ENCODE assay signal across 8 mouse cellular contexts in genomic region chr2:130398091-130398490, GRCm38 (mm10). TPM values are rescaled to one million over a fixed set of nuclear protein-coding genes. Genes with fewer than 3 reads are reported as not detected.
A peak's percentile ranks its signal among the peaks of the same experiment; 100 is the strongest.
DNase-seq lines count a peak whose midpoint lies in the region; ATAC-seq and TF ChIP-seq lines count a peak whose summit lies in the region.

No protein-coding gene starts in this region.

- H3K9me3 ChIP-seq in intestine, postnatal 0 days (ENCODE audit: control insufficient read depth) = no peaks in the 10 kb centered on the region
- H3K9me3 ChIP-seq in midbrain, embryonic 13.5 days = no peaks in the 10 kb centered on the region

- H3K27me3 ChIP-seq in intestine, postnatal 0 days (replicated peaks; ENCODE audit: control insufficient read depth, insufficient read depth, low read length) = peaks cover 8% of the 10 kb centered on the region; the same call in 1 of the 2 replicates
- H3K27me3 ChIP-seq in midbrain, embryonic 13.5 days = peaks cover 33% of the 10 kb centered on the region

- H3K36me3 ChIP-seq in intestine, postnatal 0 days (ENCODE audit: control insufficient read depth, insufficient read depth) = no peaks in the 10 kb centered on the region; the same call in 1 of the 2 replicates
- peaks cover 3% of the 10 kb centered on the region for H3K36me3 ChIP-seq in midbrain, embryonic 13.5 days

- intact Hi-C loops in gastrocnemius, adult 2 months (cut with DNase I) = no loop called here
- intact Hi-C loops in left cerebral cortex, postnatal 10 days (cut with DNase I) = no loop called here

- H3K27ac ChIP-seq in gastrocnemius, adult 2 months = no peak overlapping the region
- H3K27ac ChIP-seq in intestine, postnatal 0 days (ENCODE audit: low read depth, low read length) = no peak overlapping the region
- no peak overlapping the region for H3K27ac ChIP-seq in midbrain, embryonic 13.5 days

- H3K4me2 ChIP-seq in intestine, postnatal 0 days (replicated peaks; ENCODE audit: low read depth) = peak overlapping the region; percentile 76
- H3K4me2 ChIP-seq in midbrain, embryonic 13.5 days (replicated peaks) = peak overlapping the region; percentile 91

- no peak for ATAC-seq in intestine, postnatal 0 days
- ATAC-seq in midbrain, embryonic 13.5 days = 0 out of 2 replicates have a peak, but pooled peaks have one; percentile 29
- ATAC-seq in inflammation-experienced regulatory T-cells, adult 6 months = no peak

- DNase-seq in gastrocnemius, adult 2 months = peak; percentile 41
- DNase-seq in gastrocnemius, adult 18-20 months (ENCODE audit: low spot score) = no peak
- DNase-seq in MEL-GATA-1-ER (ENCODE audit: extremely low read depth, low read depth) = peak; percentile 31
- peak; percentile 42 for DNase-seq in heart, adult 8-10 months (ENCODE audit: low spot score)
- DNase-seq in left cerebral cortex, postnatal 10 days (ENCODE audit: extremely low spot score in 1 of 2, low spot score in 2 of 2) = no peak

- H3K9ac ChIP-seq in intestine, postnatal 0 days (ENCODE audit: low read depth, low read length) = no peak overlapping the region
- peak overlapping the region; percentile 80; the same call in 1 of the 2 replicates for H3K9ac ChIP-seq in midbrain, embryonic 13.5 days (replicated peaks)

- H3K4me1 ChIP-seq in intestine, postnatal 0 days (replicated peaks; ENCODE audit: control insufficient read depth, insufficient read depth, low read length) = no peaks in the 10 kb centered on the region; the same call in 1 of the 2 replicates
- H3K4me1 ChIP-seq in midbrain, embryonic 13.5 days (replicated peaks) = peaks cover 13% of the 10 kb centered on the region

- WGBS in intestine, postnatal 0 days = 26% methylated on average over 10 of the region's 14 CpGs
- WGBS in midbrain, embryonic 13.5 days = 11% methylated on average over 14 of the region's 14 CpGs

- peak overlapping the region; percentile 73 for H3K4me3 ChIP-seq in gastrocnemius, adult 2 months
- H3K4me3 ChIP-seq in intestine, postnatal 0 days (ENCODE audit: low read depth, low read length) = peak overlapping the region; percentile 48; the same call in 1 of the 2 replicates
- peak overlapping the region; percentile 57 for H3K4me3 ChIP-seq in midbrain, embryonic 13.5 days (replicated peaks)

- TF ChIP-seq CTCF in gastrocnemius, adult 2 months (IDR thresholded peaks at IDR 0.05) = no peak
- no peak for TF ChIP-seq CTCF in intestine, postnatal 0 days (IDR thresholded peaks at IDR 0.05; ENCODE audit: low read depth)

RNA-seq across cellular contexts. Expression of gene Cpxm1, which starts 0.7 kb away (rescaled TPM):
- total RNA-seq in gastrocnemius, adult 2 months (2021) = 1 to 10 TPM; 1.0 to 1.1 TPM
- 1 to 10 TPM; 2.2 to 2.4 TPM for total RNA-seq in gastrocnemius, adult 18-20 months (2021)
- 1 to 10 TPM; 2.6 to 5.2 (median 3.8) TPM for total RNA-seq in heart, adult 8-10 months (2022)
- polyA plus RNA-seq in intestine, postnatal 0 days (2015; fragmentation: Nextera tagmentation; extraction: Ambion mirVana) = 5.2 and 7.8 TPM in 2 replicates
- polyA plus RNA-seq in midbrain, embryonic 13.5 days (2015; fragmentation: Nextera tagmentation; extraction: Ambion mirVana) = 13.6 and 16.4 TPM in 2 replicates
- under 1 TPM in 1 of 3 experiments, not detected in 2; 0.40 TPM for polyA plus RNA-seq in inflammation-experienced regulatory T-cells, adult 6 months (2017; shearing (Covaris generic))
- total RNA-seq in left cerebral cortex, postnatal 10 days (2021) = 10 to 100 TPM; 16.9 to 20.9 TPM

RNA-seq across cellular contexts. Expression of gene Gm28372, which starts 6.9 kb away (rescaled TPM):
- total RNA-seq in gastrocnemius, adult 2 months (2021) = not detected
- total RNA-seq in gastrocnemius, adult 18-20 months (2021) = not detected
- total RNA-seq in heart, adult 8-10 months (2022) = not detected
- not detected in 2 replicates for polyA plus RNA-seq in intestine, postnatal 0 days (2015; fragmentation: Nextera tagmentation; extraction: Ambion mirVana)
- polyA plus RNA-seq in midbrain, embryonic 13.5 days (2015; fragmentation: Nextera tagmentation; extraction: Ambion mirVana) = 0.17 TPM in 2 replicates
- not detected for polyA plus RNA-seq in inflammation-experienced regulatory T-cells, adult 6 months (2017; shearing (Covaris generic))
- total RNA-seq in left cerebral cortex, postnatal 10 days (2021) = not detected

RNA-seq across cellular contexts. Expression of gene 1700020A23Rik, which starts 7.0 kb away (rescaled TPM):
- total RNA-seq in gastrocnemius, adult 2 months (2021) = not detected
- not detected for total RNA-seq in gastrocnemius, adult 18-20 months (2021)
- not detected for total RNA-seq in heart, adult 8-10 months (2022)
- polyA plus RNA-seq in intestine, postnatal 0 days (2015; fragmentation: Nextera tagmentation; extraction: Ambion mirVana) = not detected in 2 replicates
- 0.46 and 0.58 TPM in 2 replicates for polyA plus RNA-seq in midbrain, embryonic 13.5 days (2015; fragmentation: Nextera tagmentation; extraction: Ambion mirVana)
- not detected for polyA plus RNA-seq in inflammation-experienced regulatory T-cells, adult 6 months (2017; shearing (Covaris generic))
- not detected for total RNA-seq in left cerebral cortex, postnatal 10 days (2021)

RNA-seq across cellular contexts. Expression of gene Tmem239, which starts 8.2 kb away (rescaled TPM):
- total RNA-seq in gastrocnemius, adult 2 months (2021) = not detected
- not detected for total RNA-seq in gastrocnemius, adult 18-20 months (2021)
- total RNA-seq in heart, adult 8-10 months (2022) = not detected
- polyA plus RNA-seq in intestine, postnatal 0 days (2015; fragmentation: Nextera tagmentation; extraction: Ambion mirVana) = not detected in 2 replicates
- polyA plus RNA-seq in midbrain, embryonic 13.5 days (2015; fragmentation: Nextera tagmentation; extraction: Ambion mirVana) = not detected in 2 replicates
- not detected for polyA plus RNA-seq in inflammation-experienced regulatory T-cells, adult 6 months (2017; shearing (Covaris generic))
- total RNA-seq in left cerebral cortex, postnatal 10 days (2021) = not detected

RNA-seq across cellular contexts. Expression of gene Vps16, which starts 26.0 kb away (rescaled TPM):
- total RNA-seq in gastrocnemius, adult 2 months (2021) = 10 to 100 TPM; 15.7 to 19.1 TPM
- total RNA-seq in gastrocnemius, adult 18-20 months (2021) = 10 to 100 TPM; 17.6 to 19.2 TPM
- total RNA-seq in heart, adult 8-10 months (2022) = 10 to 100 TPM; 21.6 to 28.9 (median 24.7) TPM
- 35.2 and 39.6 TPM in 2 replicates for polyA plus RNA-seq in intestine, postnatal 0 days (2015; fragmentation: Nextera tagmentation; extraction: Ambion mirVana)
- 112 and 124 TPM in 2 replicates for polyA plus RNA-seq in midbrain, embryonic 13.5 days (2015; fragmentation: Nextera tagmentation; extraction: Ambion mirVana)
- 100 to 1,000 TPM; 165 to 250 (median 199) TPM for polyA plus RNA-seq in inflammation-experienced regulatory T-cells, adult 6 months (2017; shearing (Covaris generic))
- total RNA-seq in left cerebral cortex, postnatal 10 days (2021) = 100 to 1,000 TPM in 1 of 2 experiments, 10 to 100 TPM in 1; 83.9 to 105 TPM

Comparison
In these comparisons a context has a peak if more than half of its experiments do, and no peak if none do; other contexts are left out.
1. DNase-seq: peak in gastrocnemius, adult 2 months (single experiment), MEL-GATA-1-ER (single experiment) and heart, adult 8-10 months (single experiment); none in gastrocnemius, adult 18-20 months (single experiment) and left cerebral cortex, postnatal 10 days (0 of 2).
2. Peak in every context shown above with its lines, with median percentiles within 50 percentile points of each other: H3K4me3 ChIP-seq.